Mouse (Mus musculus) heart, adult 8-10 months (tissue): ENCODE data around the gene Sh3rf3. TPM values are rescaled to one million over a fixed set of nuclear protein-coding genes. Genes with fewer than 3 reads are reported as not detected.
A peak's percentile ranks its signal among the peaks of the same experiment; 100 is the strongest.

Experiments
- DNase-seq: peaks from one replicate; pipeline ENCODE4 v3.0.0; 2022; ENCODE audit warnings: low spot score
- total RNA-seq, 4 experiments: library from RNA; stranded (reverse); gene quantifications; 2 replicates each; pipeline ENCODE4 v1.2.4; 2022

The Sh3rf3 gene
- total RNA-seq, 4 experiments from 2014 or later = 0.95 to 1.6 (median 0.98) TPM

- no peak for DNase-seq
Observed at GRCm38 (mm10) chr10:59104683-59105082, 291.5 kb downstream of the Sh3rf3 start.

GRCm38 (mm10) chr10:59105885-59106284 is 292.7 kb downstream of the Sh3rf3 start:
- DNase-seq = no peak

DNA sequence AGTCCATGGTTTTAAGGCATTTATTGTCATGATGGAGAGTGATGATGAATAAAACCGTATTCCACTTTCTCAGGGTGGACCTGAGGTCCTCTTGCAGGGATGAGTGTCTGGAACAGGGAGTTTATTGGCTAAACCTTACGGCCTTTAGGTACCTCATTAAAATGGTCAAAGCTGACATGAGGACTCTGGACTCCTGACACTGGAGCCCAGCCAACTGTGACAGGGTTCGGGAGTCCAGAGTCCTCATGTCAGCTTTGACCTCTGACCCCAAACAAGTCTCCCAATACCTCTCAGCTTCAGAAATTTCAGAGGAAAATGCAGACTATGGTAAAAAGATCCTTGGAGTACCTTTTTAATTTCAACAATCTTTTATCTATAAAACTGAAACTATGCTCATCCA is 293.5 kb downstream of the Sh3rf3 start:
- no peak for DNase-seq

DNA sequence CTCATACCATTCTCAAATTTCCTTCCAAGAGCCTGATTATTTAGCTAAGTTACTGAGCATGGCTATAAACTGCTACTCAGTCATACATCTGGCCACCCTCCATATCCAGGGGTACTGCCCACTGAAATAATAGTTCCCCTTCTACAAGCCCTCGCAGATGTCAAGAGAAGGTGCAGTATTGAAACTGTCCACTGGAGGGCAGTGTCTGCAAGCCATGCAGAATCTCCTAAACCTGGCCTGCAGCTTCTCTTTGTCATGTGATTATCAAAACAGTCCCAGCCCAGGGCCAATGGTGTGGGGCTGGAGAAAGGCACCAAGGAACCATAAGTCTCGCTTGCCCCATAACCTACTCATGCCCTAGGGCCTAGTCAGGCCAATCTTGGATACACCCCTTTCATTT is 295.9 kb downstream of the Sh3rf3 start:
- peak; percentile 65 for DNase-seq

GRCm38 (mm10) chr10:59110386-59110785 is 297.2 kb downstream of the Sh3rf3 start:
- DNase-seq = no peak

DNA sequence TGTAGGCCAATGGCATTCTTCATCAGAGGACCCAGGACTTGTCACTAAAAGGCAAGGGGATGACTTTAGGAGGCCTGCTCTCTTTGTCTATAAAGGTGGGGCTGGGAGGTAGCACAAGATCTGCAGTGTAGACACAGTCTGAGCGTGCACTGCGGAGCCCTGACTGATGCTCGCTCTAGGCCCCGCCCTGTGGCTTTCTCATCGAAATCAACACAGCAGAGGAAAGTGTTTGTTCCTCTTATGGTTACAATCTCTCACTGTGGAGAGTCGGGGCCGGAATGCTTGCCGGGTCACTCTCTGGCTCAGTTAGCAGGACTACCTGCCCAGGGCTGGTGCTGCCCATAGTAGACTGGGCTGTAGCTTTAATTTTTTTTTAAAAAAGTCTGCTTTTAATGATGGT is 299.6 kb downstream of the Sh3rf3 start:
- no peak for DNase-seq

DNA sequence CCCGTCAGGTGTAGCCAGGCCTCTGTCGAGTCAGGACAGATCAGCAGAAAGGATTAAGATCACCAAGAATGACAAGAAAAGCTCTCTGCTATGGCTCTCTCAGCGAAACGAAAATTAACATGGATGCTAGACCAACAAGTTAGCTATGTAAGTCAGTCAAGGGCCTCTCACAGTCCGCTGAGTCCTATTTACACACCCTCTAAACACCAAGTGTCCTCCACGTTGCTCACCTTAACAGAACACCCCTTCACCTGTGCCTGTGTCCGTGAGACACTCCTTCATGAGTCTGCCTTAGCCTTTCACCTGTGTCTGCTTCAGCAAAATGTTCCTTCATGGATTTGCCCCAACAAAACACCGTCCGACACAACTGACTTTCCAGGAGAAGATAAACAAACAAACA is 300.2 kb downstream of the Sh3rf3 start:
- no peak for DNase-seq

DNA sequence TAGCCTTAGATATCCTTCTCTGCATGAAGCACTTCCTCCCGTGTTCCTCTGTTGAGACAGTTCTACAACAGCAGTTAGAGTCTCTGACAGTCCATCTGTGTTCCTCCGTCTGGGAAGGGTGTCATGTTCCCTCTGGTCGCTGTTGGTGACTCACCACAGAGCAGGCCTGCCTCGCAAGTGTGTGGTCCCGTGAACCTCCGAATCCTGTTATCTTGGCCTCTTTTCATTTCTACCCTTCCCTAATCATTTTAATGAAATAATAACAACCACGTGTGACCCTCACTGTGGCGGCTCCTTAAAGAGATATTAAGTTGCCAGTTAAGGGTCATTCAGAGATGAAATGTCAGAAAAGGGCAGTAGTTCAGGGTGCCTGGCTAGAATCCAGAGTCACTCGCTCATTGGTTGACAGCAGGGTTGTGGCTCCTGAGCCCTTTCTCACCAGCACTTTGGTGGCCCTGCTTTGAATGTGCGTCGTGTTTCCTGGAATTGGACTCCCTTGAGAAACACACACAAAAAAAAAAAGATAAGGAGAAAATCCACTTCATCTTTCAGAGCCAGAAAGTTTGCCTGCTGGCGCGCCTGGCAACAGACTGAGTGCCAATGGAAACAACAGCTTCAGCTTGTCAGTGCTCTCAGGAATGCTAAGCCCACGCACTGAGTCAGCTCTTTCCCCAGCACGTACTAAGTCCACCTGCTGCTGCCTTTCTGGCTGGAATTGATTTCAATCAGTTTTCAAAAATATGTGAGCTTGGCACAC is 301.6 kb downstream of the Sh3rf3 start:
- peak; percentile 47 for DNase-seq

DNA sequence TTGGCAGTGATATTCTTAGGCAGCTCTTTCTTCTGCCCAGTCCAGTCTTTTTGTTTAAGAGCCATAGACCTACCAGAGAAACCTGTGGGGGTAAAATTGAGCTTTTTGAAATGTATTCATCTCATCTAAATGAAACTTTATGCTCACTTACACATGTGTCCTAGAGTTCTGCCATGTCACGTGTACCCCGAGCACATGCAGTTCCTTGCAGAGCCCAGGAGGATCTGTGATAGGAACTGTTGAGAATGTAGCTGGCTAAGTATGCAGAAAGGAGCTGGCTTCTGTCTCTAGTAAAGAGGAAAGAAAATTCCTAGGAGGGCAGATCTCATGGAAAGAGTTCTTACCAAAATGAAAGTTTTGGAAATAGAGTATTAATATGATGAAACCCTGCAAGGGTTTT is 302.5 kb downstream of the Sh3rf3 start:
- DNase-seq = peak; percentile 15

GRCm38 (mm10) chr10:59116331-59116730 is 303.2 kb downstream of the Sh3rf3 start:
- DNase-seq = no peak

GRCm38 (mm10) chr10:59117555-59117954 is 304.4 kb downstream of the Sh3rf3 start:
- no peak for DNase-seq

GRCm38 (mm10) chr10:59119001-59119400 is 305.8 kb downstream of the Sh3rf3 start:
- DNase-seq = no peak

DNA sequence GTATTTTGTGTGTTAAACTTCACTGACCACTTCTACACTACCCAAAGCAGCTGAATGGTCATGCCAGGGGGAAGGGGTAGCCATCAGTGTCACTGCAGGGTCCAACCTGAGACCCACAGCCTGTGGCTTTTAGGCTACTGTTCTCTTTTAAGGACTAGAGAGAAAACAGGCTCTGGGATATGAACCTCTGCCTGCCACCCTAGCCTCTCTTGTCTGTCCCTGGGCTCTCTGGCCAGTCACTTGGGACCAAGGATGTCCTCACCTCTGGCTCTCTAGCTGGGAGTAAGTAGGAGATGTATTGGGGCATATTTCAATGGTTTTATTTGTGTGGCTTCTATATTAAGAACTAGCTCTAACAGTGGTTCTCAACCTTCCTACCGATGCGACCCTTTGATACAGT is 306.7 kb downstream of the Sh3rf3 start:
- no peak for DNase-seq

GRCm38 (mm10) chr10:59125497-59125896 is 312.3 kb downstream of the Sh3rf3 start:
- DNase-seq = no peak

DNA sequence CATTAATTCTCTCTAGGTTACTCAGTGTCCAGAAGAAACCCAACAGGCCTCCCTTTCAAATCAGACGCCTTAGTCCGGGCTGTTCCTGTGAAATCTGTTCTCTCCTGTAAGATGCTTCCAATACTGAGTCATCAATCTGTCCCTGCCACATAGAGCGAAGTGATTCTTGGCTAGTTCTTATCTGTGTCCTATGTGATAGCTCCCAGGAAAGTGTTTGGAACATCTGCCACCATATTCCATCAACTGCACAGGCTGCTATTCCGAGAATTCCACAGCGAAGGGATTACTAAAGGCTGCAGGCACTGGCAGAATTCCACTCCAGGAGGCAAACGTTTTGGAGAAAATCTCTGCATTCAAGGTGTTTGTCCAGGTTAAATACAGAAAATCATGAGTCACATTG is 314.5 kb downstream of the Sh3rf3 start:
- DNase-seq = no peak

GRCm38 (mm10) chr10:59131926-59132628 is 318.9 kb downstream of the Sh3rf3 start:
- DNase-seq = no peak

GRCm38 (mm10) chr10:59133478-59134009 is 320.4 kb downstream of the Sh3rf3 start:
- DNase-seq = no peak

- peak; percentile 42 for DNase-seq
Observed at GRCm38 (mm10) chr10:59149956-59150383, 336.8 kb downstream of the Sh3rf3 start.

DNA sequence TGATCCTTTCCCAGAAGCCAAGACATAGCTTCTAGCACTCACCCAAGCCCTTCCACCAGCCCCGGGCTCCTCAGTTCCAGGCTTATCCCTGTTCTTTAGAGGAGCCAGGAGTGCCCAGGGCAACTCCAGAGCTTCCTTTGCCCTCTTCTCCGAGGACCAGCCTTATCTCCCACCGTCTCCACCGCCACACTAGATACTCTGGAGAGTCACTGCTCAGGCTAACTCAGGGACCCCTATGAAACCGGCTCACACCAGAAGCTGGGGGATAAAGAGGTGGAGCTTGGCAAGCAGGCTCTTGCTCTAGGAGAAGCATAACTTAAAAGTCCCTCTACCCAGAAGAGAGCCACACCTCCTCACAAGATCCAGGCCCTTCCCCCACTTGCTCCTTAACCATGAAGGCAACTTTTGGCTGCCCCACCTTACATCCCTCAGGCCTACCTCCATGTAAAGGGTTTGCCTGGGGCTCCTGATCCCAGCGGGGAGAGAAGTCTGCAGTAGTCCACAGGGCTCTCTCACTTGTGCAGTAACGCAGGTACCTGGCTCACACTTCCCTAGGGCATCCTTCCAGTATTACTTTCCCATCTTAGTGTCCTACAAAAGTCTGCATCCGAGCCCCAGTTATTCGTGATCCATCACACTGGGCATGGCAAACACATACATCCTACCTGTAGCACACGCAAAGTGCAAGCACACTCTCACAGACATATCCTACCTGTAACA is 337.9 kb downstream of the Sh3rf3 start:
- no peak for DNase-seq

DNA sequence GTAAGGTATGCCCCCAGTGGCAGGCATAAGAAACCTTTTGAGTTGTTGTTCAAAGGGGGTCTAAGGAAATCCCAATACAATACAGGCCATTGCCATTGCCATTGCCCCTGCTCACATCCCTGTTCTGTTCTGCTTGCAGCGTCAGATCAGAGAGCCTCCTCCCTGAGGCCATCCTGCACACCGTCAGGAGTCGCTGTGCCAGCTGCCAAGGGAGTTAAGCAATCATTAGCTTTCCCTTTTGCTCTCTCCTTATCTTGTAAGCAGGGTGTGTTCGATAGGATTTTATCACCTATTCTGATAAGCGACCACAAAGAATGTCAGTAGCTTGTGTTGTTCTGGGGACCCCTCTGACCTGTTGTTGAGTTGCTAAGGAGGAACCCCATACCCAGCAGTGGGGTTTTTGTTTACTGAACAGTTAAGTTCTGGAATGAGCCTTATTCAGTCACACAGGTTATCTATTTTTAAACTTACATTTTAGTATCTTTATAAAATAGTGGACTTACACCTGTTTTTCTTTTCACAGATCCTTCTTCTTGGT is 339.5 kb downstream of the Sh3rf3 start:
- no peak for DNase-seq

GRCm38 (mm10) chr10:59158627-59159026 is 345.5 kb downstream of the Sh3rf3 start:
- no peak for DNase-seq
